Mouse (Mus musculus) forebrain, postnatal 0 days (tissue): ENCODE data around the gene Fn3krp. TPM values are rescaled to one million over a fixed set of nuclear protein-coding genes. Genes with fewer than 3 reads are reported as not detected.
A peak's percentile ranks its signal among the peaks of the same experiment; 100 is the strongest.

Source experiments
- ATAC-seq: fragments of 200-750 bp; cut with Nextera tagmentation; 2 replicates; pipeline ENCODE4 v1.8.0; 2017; ENCODE audit warnings: mild to moderate bottlenecking, moderate library complexity
- DNase-seq: peaks from one replicate; pipeline ENCODE4 v3.0.0-alpha.2; 2015
- H3K27ac ChIP-seq: fragments of 300-500 bp; sonication (generic); 2 replicates; pipeline ENCODE4 v1.5.1; 2014; ENCODE audit warnings: low read depth, mild to moderate bottlenecking, antibody characterized with exemption, low read length, moderate library complexity, mixed read lengths
- H3K27me3 ChIP-seq: fragments of 300-500 bp; sonication (generic); 2 replicates; pipeline ENCODE4 v1.6.1; 2014; ENCODE audit warnings: mild to moderate bottlenecking, low read length, mixed read lengths; ENCODE audit not compliant: insufficient read depth
- H3K36me3 ChIP-seq: fragments of 300-500 bp; sonication (generic); 2 replicates; pipeline ENCODE4 v1.6.1; 2014; ENCODE audit warnings: mild to moderate bottlenecking, moderate library complexity; ENCODE audit not compliant: insufficient read depth
- H3K4me1 ChIP-seq: fragments of 300-500 bp; sonication (generic); 2 replicates; pipeline ENCODE4 v1.6.1; 2014; ENCODE audit warnings: antibody characterized with exemption; ENCODE audit not compliant: insufficient read depth
- H3K4me2 ChIP-seq: fragments of 300-500 bp; sonication (generic); 2 replicates; pipeline ENCODE4 v1.6.1; 2014; ENCODE audit warnings: low read depth, mild to moderate bottlenecking, moderate library complexity
- H3K4me3 ChIP-seq: fragments of 300-500 bp; sonication (generic); 2 replicates; pipeline ENCODE4 v1.5.1; 2014; ENCODE audit warnings: low read depth, low read length, mixed read lengths
- H3K9ac ChIP-seq: fragments of 300-500 bp; sonication (generic); 2 replicates; pipeline ENCODE4 v1.6.1; 2014; ENCODE audit warnings: mild to moderate bottlenecking
- H3K9me3 ChIP-seq: fragments of 300-500 bp; sonication (generic); 2 replicates; pipeline ENCODE4 v1.6.1; 2016; ENCODE audit warnings: low read length
- CTCF ChIP-seq: sonication (generic); IDR thresholded peaks from 2 replicates; pipeline ENCODE4 v1.5.1; 2016; ENCODE audit warnings: antibody characterized with exemption, control low read depth, low read depth
- WGBS: fragments of 180-500 bp; shearing (Covaris S2); extraction: QIAGEN DNeasy Blood & Tissue Kit; methylation state at CpG from one replicate; pipeline ENCODE4 v1.1.7; 2014; 5-methylcytosine and 5-hydroxymethylcytosine counted together
- polyA plus RNA-seq: library from polyadenylated mRNA; unstranded; fragments of >200 nt; fragmentation: Nextera tagmentation; extraction: Ambion mirVana; gene quantifications from 2 replicates; pipeline ENCODE4 v1.2.1, GENCODE M21; 2015
- total RNA-seq: library from RNA; depleted of rRNA; stranded (reverse); fragments of >200 nt; gene quantifications from 2 replicates; pipeline ENCODE4 v1.2.3, GENCODE M21; 2014

Gene Fn3krp
- total and polyA plus RNA-seq, 2 experiments from 2014 or later: 8.2 to 19.0 TPM

DNA sequence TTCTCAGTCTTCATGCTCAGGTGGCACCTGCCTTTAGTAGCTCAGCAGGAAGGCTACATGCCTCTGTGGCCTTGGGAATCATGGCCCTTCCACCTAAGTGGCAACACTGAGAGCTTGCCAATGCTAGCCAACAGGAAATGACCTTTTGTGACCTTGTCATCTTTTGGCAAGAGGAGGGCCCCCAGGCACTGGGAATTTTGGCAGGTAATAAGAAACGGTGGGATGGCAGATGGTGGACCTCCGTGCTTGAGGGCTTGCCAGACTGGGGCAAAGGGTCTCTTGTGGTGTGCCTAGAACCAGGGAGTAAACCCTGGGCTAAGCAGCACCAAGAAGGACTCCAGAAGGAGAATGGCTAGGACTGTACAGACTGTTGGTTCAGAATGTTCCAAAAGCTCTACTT, 20.9 kb downstream of the Fn3krp start:
- Histone ChIP-seq H3K9me3 (no peaks in the 10 kb centered on the region), H3K4me2 (no peak overlapping the region), H3K4me3 (no peak overlapping the region), H3K36me3 (no peaks in the 10 kb centered on the region), H3K9ac (no peak overlapping the region), H3K27ac (no peak overlapping the region), H3K4me1 (no peaks in the 10 kb centered on the region), H3K27me3 (no peaks in the 10 kb centered on the region)
- no peak for DNase-seq
- no peak for ATAC-seq
- no peak for TF ChIP-seq CTCF
- 62% methylated on average over 2 of the region's 2 CpGs for WGBS

DNA sequence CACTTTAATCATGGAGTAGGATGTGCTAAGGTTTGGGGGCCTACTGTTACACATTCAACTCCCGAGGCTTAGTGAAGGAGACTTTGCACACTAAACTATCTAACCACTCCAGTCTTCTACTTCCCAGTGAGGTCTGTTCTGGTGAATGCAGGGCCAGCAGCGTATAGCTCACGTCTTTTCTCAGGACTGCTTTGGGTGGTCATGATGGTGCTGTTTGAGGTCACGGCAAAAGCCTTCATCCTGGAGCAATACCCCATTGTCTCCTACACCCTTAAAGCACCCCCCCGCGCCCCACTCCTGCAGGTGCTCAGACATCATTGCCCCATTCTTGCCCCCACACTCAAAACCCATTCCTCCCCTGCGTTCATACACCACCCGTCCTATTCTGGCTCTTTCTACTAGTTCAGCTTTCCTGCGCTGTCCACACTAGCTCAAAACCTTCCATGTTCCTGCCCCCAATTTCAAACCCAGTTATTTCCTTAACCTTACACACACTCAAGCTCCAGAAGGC, 30.1 kb downstream of the Fn3krp start:
- Histone ChIP-seq H3K27me3 (no peaks in the 10 kb centered on the region), H3K27ac (peak overlapping the region; percentile 86; the same call in 1 of the 2 replicates), H3K9me3 (no peaks in the 10 kb centered on the region), H3K9ac (peak overlapping the region; percentile 76), H3K4me1 (peaks cover 7% of the 10 kb centered on the region; the same call in 1 of the 2 replicates), H3K4me3 (peak overlapping the region; percentile 94), H3K4me2 (peak overlapping the region; percentile 60), H3K36me3 (0 out of 2 replicates have a peak, but pooled peaks cover 5% of the 10 kb centered on the region)
- DNase-seq (no peak), ATAC-seq (no peak)
- WGBS: 17% methylated on average over 9 of the region's 9 CpGs
- no peak for TF ChIP-seq CTCF

- H3K36me3 ChIP-seq: 0 out of 2 replicates have a peak, but pooled peaks cover 5% of the 10 kb centered on the region
- H3K9ac ChIP-seq: peak within 1 kb of the TSS; percentile 76
- ATAC-seq (peak; percentile 97), DNase-seq (peak; percentile 97)
- H3K27ac ChIP-seq: peak within 1 kb of the TSS; percentile 86
- peak within 1 kb of the TSS; percentile 60 for H3K4me2 ChIP-seq
- TF ChIP-seq CTCF: peak; percentile 44
- peak within 1 kb of the TSS; percentile 94 for H3K4me3 ChIP-seq
- H3K9me3 ChIP-seq: no peaks in the 10 kb centered on the region
- H3K27me3 ChIP-seq: no peaks in the 10 kb centered on the region
- H3K4me1 ChIP-seq: peaks cover 7% of the 10 kb centered on the region; the same call in 1 of the 2 replicates
- 3% methylated on average over 58 of the region's 58 CpGs for WGBS
Measured at GRCm38 (mm10) chr11:121451753-121452635, 30.8 kb downstream of the Fn3krp start, which contains the start of gene Tbcd. Gene Tbcd (plus strand): TSS chr11:121451949.

GRCm38 (mm10) chr11:121457874-121458273, 36.7 kb downstream of the Fn3krp start:
- peaks cover 4% of the 10 kb centered on the region; the same call in 1 of the 2 replicates for H3K4me1 ChIP-seq
- H3K4me2 ChIP-seq: no peak overlapping the region
- H3K27me3 ChIP-seq: no peaks in the 10 kb centered on the region
- H3K36me3 ChIP-seq: peaks cover 36% of the 10 kb centered on the region
- H3K4me3 ChIP-seq: no peak overlapping the region
- no peaks in the 10 kb centered on the region for H3K9me3 ChIP-seq
- WGBS: 97% methylated on average over 3 of the region's 3 CpGs
- no peak overlapping the region for H3K9ac ChIP-seq
- ATAC-seq (no peak), DNase-seq (no peak)
- no peak overlapping the region for H3K27ac ChIP-seq
- peak; percentile 14; the same call in 1 of the 2 replicates for TF ChIP-seq CTCF

GRCm38 (mm10) chr11:121467408-121467807, 46.2 kb downstream of the Fn3krp start:
- no peaks in the 10 kb centered on the region for H3K27me3 ChIP-seq
- no peak for ATAC-seq
- H3K27ac ChIP-seq: no peak overlapping the region
- no peaks in the 10 kb centered on the region for H3K9me3 ChIP-seq
- H3K36me3 ChIP-seq: peaks cover 51% of the 10 kb centered on the region
- no peak for TF ChIP-seq CTCF
- no peak overlapping the region for H3K9ac ChIP-seq
- WGBS: 95% methylated on average over 6 of the region's 6 CpGs
- DNase-seq: no peak
- no peak overlapping the region for H3K4me3 ChIP-seq
- H3K4me1 ChIP-seq: no peaks in the 10 kb centered on the region
- H3K4me2 ChIP-seq: no peak overlapping the region

- Histone ChIP-seq H3K27ac (no peak overlapping the region), H3K4me3 (no peak overlapping the region)
- TF ChIP-seq CTCF: no peak
Measured at GRCm38 (mm10) chr11:121474831-121475230, 53.6 kb downstream of the Fn3krp start.

More at GRCm38 (mm10) chr11:121474831-121475230, 53.6 kb downstream of the Fn3krp start:
- DNase-seq: no peak
- Histone ChIP-seq H3K36me3 (peaks cover 30% of the 10 kb centered on the region), H3K27me3 (no peaks in the 10 kb centered on the region), H3K9me3 (no peaks in the 10 kb centered on the region), H3K4me1 (no peaks in the 10 kb centered on the region), H3K9ac (no peak overlapping the region), H3K4me2 (no peak overlapping the region)
- ATAC-seq: no peak
- 84% methylated on average over 3 of the region's 3 CpGs for WGBS
